Mouse (Mus musculus) stomach, postnatal 0 days (tissue): Measurements from ENCODE around the gene Sap25.

ENCODE experiments used
- CTCF ChIP-seq: IDR thresholded peaks from 2 replicates; pipeline ENCODE4 v1.5.1; 2016; ENCODE audit warnings: antibody characterized with exemption, low read depth, mild to moderate bottlenecking, moderate library complexity
- EP300 ChIP-seq: optimal IDR thresholded peaks from 2 replicates; pipeline ENCODE3; 2016; ENCODE audit warnings: antibody characterized with exemption

GRCm38 (mm10) chr5:137691881-137692280, 50.7 kb downstream of the Sap25 start:
- TF ChIP-seq CTCF: no peak
- no peak for TF ChIP-seq EP300
